Mouse (Mus musculus): ENCODE measurements around the gene Dap. TPM values are rescaled to one million over a fixed set of nuclear protein-coding genes. Genes with fewer than 3 reads are reported as not detected.
A peak's percentile ranks its signal among the peaks of the same experiment; 100 is the strongest.

The Dap gene
- 34.4 and 42.4 TPM in 2 replicates for polyA plus RNA-seq (2016; fragmentation: Nextera tagmentation; extraction: Ambion mirVana)

GRCm38 (mm10) chr15:31224135-31224761, at the start of gene Dap:
TSS of gene Dap (plus strand) at chr15:31224314.
- under 1% methylated on average over 67 of the region's 67 CpGs for whole genome bisulfite sequencing
- H3K9ac ChIP-seq (replicated peaks) = peak within 1 kb of the TSS; percentile 74
- no peaks in the 10 kb centered on the region for H3K36me3 ChIP-seq
- H3K9me3 ChIP-seq = no peaks in the 10 kb centered on the region
- no peaks in the 10 kb centered on the region for H3K27me3 ChIP-seq
- peak; percentile 99 for ATAC-seq (ENCODE audit: low FRiP score, low read depth)
- H3K4me3 ChIP-seq = peak within 1 kb of the TSS; percentile 74
- H3K27ac ChIP-seq (replicated peaks) = peak within 1 kb of the TSS; percentile 39; the same call in 1 of the 2 replicates
- peaks cover 14% of the 10 kb centered on the region; the same call in 1 of the 2 replicates for H3K4me1 ChIP-seq
- H3K4me2 ChIP-seq (replicated peaks) = peak within 1 kb of the TSS; percentile 79

- no peaks in the 10 kb centered on the region for H3K27me3 ChIP-seq
- no peak overlapping the region for H3K27ac ChIP-seq (replicated peaks)
- H3K4me2 ChIP-seq (replicated peaks) = no peak overlapping the region
- no peaks in the 10 kb centered on the region for H3K36me3 ChIP-seq
- H3K9ac ChIP-seq (replicated peaks) = no peak overlapping the region
- H3K4me3 ChIP-seq = no peak overlapping the region
- WGBS = 58% methylated on average over 8 of the region's 8 CpGs
- H3K9me3 ChIP-seq = no peaks in the 10 kb centered on the region
- ATAC-seq (ENCODE audit: low FRiP score, low read depth) = no peak
- no peaks in the 10 kb centered on the region for H3K4me1 ChIP-seq
Observed at GRCm38 (mm10) chr15:31176566-31176965, 47.5 kb upstream of the Dap start.

GRCm38 (mm10) chr15:31184651-31185443, 39.3 kb upstream of the Dap start:
- Histone ChIP-seq H3K27me3 (no peaks in the 10 kb centered on the region), H3K9ac (replicated peaks) (no peak overlapping the region), H3K4me2 (replicated peaks) (no peak overlapping the region), H3K9me3 (no peaks in the 10 kb centered on the region), H3K4me3 (no peak overlapping the region), H3K27ac (replicated peaks) (no peak overlapping the region), H3K36me3 (no peaks in the 10 kb centered on the region), H3K4me1 (no peaks in the 10 kb centered on the region)
- WGBS = 65% methylated on average over 12 of the region's 12 CpGs
- ATAC-seq (ENCODE audit: low FRiP score, low read depth) = no peak

GRCm38 (mm10) chr15:31185506-31185905, 38.6 kb upstream of the Dap start:
- no peaks in the 10 kb centered on the region for H3K27me3 ChIP-seq
- no peak overlapping the region for H3K9ac ChIP-seq (replicated peaks)
- H3K9me3 ChIP-seq = no peaks in the 10 kb centered on the region
- no peaks in the 10 kb centered on the region for H3K4me1 ChIP-seq
- WGBS = 88% methylated on average over 5 of the region's 5 CpGs
- ATAC-seq (ENCODE audit: low FRiP score, low read depth) = no peak
- H3K36me3 ChIP-seq = no peaks in the 10 kb centered on the region
- H3K27ac ChIP-seq (replicated peaks) = no peak overlapping the region
- H3K4me2 ChIP-seq (replicated peaks) = no peak overlapping the region
- no peak overlapping the region for H3K4me3 ChIP-seq

- H3K27me3 ChIP-seq = no peaks in the 10 kb centered on the region
Observed at GRCm38 (mm10) chr15:31186371-31186901, 37.7 kb upstream of the Dap start.

GRCm38 (mm10) chr15:31192563-31192962, 31.6 kb upstream of the Dap start:
- WGBS = 96% methylated on average over 1 of the region's 1 CpGs
- no peaks in the 10 kb centered on the region for H3K9me3 ChIP-seq
- no peak overlapping the region for H3K4me2 ChIP-seq (replicated peaks)
- H3K27ac ChIP-seq (replicated peaks) = no peak overlapping the region
- H3K27me3 ChIP-seq = no peaks in the 10 kb centered on the region
- no peaks in the 10 kb centered on the region for H3K36me3 ChIP-seq
- no peak overlapping the region for H3K4me3 ChIP-seq
- H3K9ac ChIP-seq (replicated peaks) = no peak overlapping the region
- no peak for ATAC-seq (ENCODE audit: low FRiP score, low read depth)
- no peaks in the 10 kb centered on the region for H3K4me1 ChIP-seq

More at GRCm38 (mm10) chr15:31186371-31186901, 37.7 kb upstream of the Dap start:
- H3K4me1 ChIP-seq = no peaks in the 10 kb centered on the region
- no peak overlapping the region for H3K4me3 ChIP-seq
- H3K27ac ChIP-seq (replicated peaks) = no peak overlapping the region
- no peak overlapping the region for H3K4me2 ChIP-seq (replicated peaks)
- H3K36me3 ChIP-seq = no peaks in the 10 kb centered on the region
- H3K9me3 ChIP-seq = no peaks in the 10 kb centered on the region
- WGBS = 88% methylated on average over 6 of the region's 6 CpGs
- H3K9ac ChIP-seq (replicated peaks) = no peak overlapping the region
- no peak for ATAC-seq (ENCODE audit: low FRiP score, low read depth)

- no peak overlapping the region for H3K4me3 ChIP-seq
- H3K9ac ChIP-seq (replicated peaks) = no peak overlapping the region
- no peaks in the 10 kb centered on the region for H3K27me3 ChIP-seq
- 87% methylated on average over 6 of the region's 6 CpGs for WGBS
- no peak overlapping the region for H3K27ac ChIP-seq (replicated peaks)
- no peaks in the 10 kb centered on the region for H3K9me3 ChIP-seq
- no peak for ATAC-seq (ENCODE audit: low FRiP score, low read depth)
- H3K4me2 ChIP-seq (replicated peaks) = no peak overlapping the region
- H3K4me1 ChIP-seq = no peaks in the 10 kb centered on the region
- H3K36me3 ChIP-seq = no peaks in the 10 kb centered on the region
Observed at GRCm38 (mm10) chr15:31195776-31196175, 28.3 kb upstream of the Dap start.

GRCm38 (mm10) chr15:31207346-31208093, 16.6 kb upstream of the Dap start:
- Histone ChIP-seq H3K9me3 (no peaks in the 10 kb centered on the region), H3K4me1 (no peaks in the 10 kb centered on the region), H3K9ac (replicated peaks) (no peak overlapping the region), H3K27me3 (no peaks in the 10 kb centered on the region), H3K4me2 (replicated peaks) (no peak overlapping the region), H3K36me3 (no peaks in the 10 kb centered on the region), H3K4me3 (no peak overlapping the region), H3K27ac (replicated peaks) (no peak overlapping the region)
- WGBS = 81% methylated on average over 9 of the region's 9 CpGs
- ATAC-seq (ENCODE audit: low FRiP score, low read depth) = no peak

GRCm38 (mm10) chr15:31211910-31212309, 12.2 kb upstream of the Dap start:
- Histone ChIP-seq H3K4me3 (no peak overlapping the region), H3K27ac (replicated peaks) (no peak overlapping the region), H3K4me1 (no peaks in the 10 kb centered on the region), H3K27me3 (no peaks in the 10 kb centered on the region), H3K9me3 (no peaks in the 10 kb centered on the region), H3K4me2 (replicated peaks) (no peak overlapping the region), H3K36me3 (no peaks in the 10 kb centered on the region), H3K9ac (replicated peaks) (no peak overlapping the region)
- 78% methylated on average over 7 of the region's 7 CpGs for WGBS
- no peak for ATAC-seq (ENCODE audit: low FRiP score, low read depth)

GRCm38 (mm10) chr15:31213619-31214270, 10.4 kb upstream of the Dap start:
- Histone ChIP-seq H3K4me1 (no peaks in the 10 kb centered on the region), H3K4me2 (replicated peaks) (no peak overlapping the region), H3K9ac (replicated peaks) (no peak overlapping the region), H3K9me3 (no peaks in the 10 kb centered on the region), H3K27me3 (no peaks in the 10 kb centered on the region), H3K27ac (replicated peaks) (no peak overlapping the region), H3K4me3 (no peak overlapping the region), H3K36me3 (no peaks in the 10 kb centered on the region)
- ATAC-seq (ENCODE audit: low FRiP score, low read depth) = no peak
- 92% methylated on average over 3 of the region's 3 CpGs for WGBS

GRCm38 (mm10) chr15:31222216-31222615, 1.9 kb upstream of the Dap start:
- no peak for ATAC-seq (ENCODE audit: low FRiP score, low read depth)
- 74% methylated on average over 6 of the region's 6 CpGs for WGBS
- no peak overlapping the region for H3K4me2 ChIP-seq (replicated peaks)
- H3K9me3 ChIP-seq = no peaks in the 10 kb centered on the region
- H3K4me3 ChIP-seq = no peak overlapping the region
- H3K4me1 ChIP-seq = peaks cover 14% of the 10 kb centered on the region; the same call in 1 of the 2 replicates
- H3K27ac ChIP-seq (replicated peaks) = no peak overlapping the region
- no peak overlapping the region for H3K9ac ChIP-seq (replicated peaks)
- H3K36me3 ChIP-seq = no peaks in the 10 kb centered on the region
- H3K27me3 ChIP-seq = no peaks in the 10 kb centered on the region
